Mouse (Mus musculus) embryonic facial prominence, embryonic 14.5 days (tissue): ENCODE data around the gene Abhd14b. TPM values are rescaled to one million over a fixed set of nuclear protein-coding genes. Genes with fewer than 3 reads are reported as not detected.
A peak's percentile ranks its signal among the peaks of the same experiment; 100 is the strongest.

Experiments used
- ATAC-seq: fragments of 200-750 bp; cut with Nextera tagmentation; 2 replicates; pipeline ENCODE4 v1.8.0; 2017; ENCODE audit warnings: low read depth, moderate number of reproducible peaks, moderate TSS enrichment
- DNase-seq: peaks from one replicate; pipeline ENCODE4 v3.0.0-alpha.2; 2015; ENCODE audit warnings: low spot score
- H3K27ac ChIP-seq: fragments of 300-500 bp; sonication (generic); replicated peaks from 2 replicates; pipeline ENCODE4 v1.5.1; 2014; ENCODE audit warnings: low read depth, mild to moderate bottlenecking, low read length, moderate library complexity
- H3K27me3 ChIP-seq: fragments of 300-500 bp; sonication (generic); replicated peaks from 2 replicates; pipeline ENCODE4 v1.6.1; 2014; ENCODE audit warnings: low read length; ENCODE audit not compliant: control insufficient read depth, insufficient read depth
- H3K36me3 ChIP-seq: fragments of 300-500 bp; sonication (generic); 2 replicates; pipeline ENCODE4 v1.6.1; 2014; ENCODE audit warnings: low read length, mixed read lengths; ENCODE audit not compliant: control insufficient read depth, insufficient read depth
- H3K4me1 ChIP-seq: fragments of 300-500 bp; sonication (generic); 2 replicates; pipeline ENCODE4 v1.6.1; 2014; ENCODE audit warnings: antibody characterized with exemption, low read length; ENCODE audit not compliant: control insufficient read depth, insufficient read depth
- H3K4me2 ChIP-seq: fragments of 300-500 bp; sonication (generic); 2 replicates; pipeline ENCODE4 v1.6.1; 2014; ENCODE audit warnings: low read depth, mild to moderate bottlenecking, low read length, moderate library complexity, mixed read lengths
- H3K4me3 ChIP-seq: fragments of 300-500 bp; sonication (generic); 2 replicates; pipeline ENCODE4 v1.5.1; 2014; ENCODE audit warnings: low read depth, mild to moderate bottlenecking, low read length
- H3K9ac ChIP-seq: fragments of 300-500 bp; sonication (generic); 2 replicates; pipeline ENCODE4 v1.6.1; 2014; ENCODE audit warnings: low read depth, mild to moderate bottlenecking, low read length, moderate library complexity, mixed read lengths
- H3K9me3 ChIP-seq: fragments of 300-500 bp; sonication (generic); 2 replicates; pipeline ENCODE4 v1.6.1; 2016; ENCODE audit warnings: low read length; ENCODE audit not compliant: control insufficient read depth
- WGBS: fragments of 180-500 bp; shearing (Covaris S2); extraction: QIAGEN DNeasy Blood & Tissue Kit; methylation state at CpG from one replicate; pipeline ENCODE4 v1.1.7; 2014; 5-methylcytosine and 5-hydroxymethylcytosine counted together
- polyA plus RNA-seq: library from polyadenylated mRNA; unstranded; fragments of >200 nt; fragmentation: Nextera tagmentation; extraction: Ambion mirVana; gene quantifications from 2 replicates; pipeline ENCODE4 v1.2.1, GENCODE M21; 2014

Abhd14b gene
- polyA plus RNA-seq, 1 experiment from 2014 or later = 21.5 TPM

DNA sequence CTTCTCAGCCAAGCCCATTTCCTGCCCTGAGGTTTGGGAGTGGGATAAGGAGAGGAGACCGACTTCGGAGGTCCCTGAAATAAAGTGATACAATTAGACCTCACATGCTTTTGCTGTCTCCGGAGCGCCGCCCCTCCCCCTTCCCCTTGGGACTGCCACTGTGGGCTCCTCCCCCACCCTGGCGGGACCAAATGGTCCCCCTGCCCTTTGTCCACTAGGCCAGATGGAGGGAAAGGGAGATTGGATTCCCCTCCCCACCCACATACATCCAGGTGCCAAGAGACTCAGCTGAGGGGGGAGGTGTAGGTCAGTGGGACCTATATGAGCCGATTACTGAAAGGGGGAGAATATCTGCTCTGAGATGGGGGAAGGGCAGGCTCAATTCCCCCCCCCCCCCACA, 5.6 kb downstream of the Abhd14b start:
- WGBS = 2% methylated on average over 7 of the region's 7 CpGs
- ATAC-seq (no peak), DNase-seq (peak; percentile 56)
- H3K4me2 ChIP-seq = peak overlapping the region; percentile 92
- peak overlapping the region; percentile 74 for H3K4me3 ChIP-seq
- H3K9ac ChIP-seq = peak overlapping the region; percentile 86
- no peaks in the 10 kb centered on the region for H3K9me3 ChIP-seq
- no peaks in the 10 kb centered on the region for H3K36me3 ChIP-seq
- peak overlapping the region; percentile 89 for H3K27ac ChIP-seq
- no peaks in the 10 kb centered on the region for H3K27me3 ChIP-seq
- H3K4me1 ChIP-seq = peaks cover 70% of the 10 kb centered on the region

DNA sequence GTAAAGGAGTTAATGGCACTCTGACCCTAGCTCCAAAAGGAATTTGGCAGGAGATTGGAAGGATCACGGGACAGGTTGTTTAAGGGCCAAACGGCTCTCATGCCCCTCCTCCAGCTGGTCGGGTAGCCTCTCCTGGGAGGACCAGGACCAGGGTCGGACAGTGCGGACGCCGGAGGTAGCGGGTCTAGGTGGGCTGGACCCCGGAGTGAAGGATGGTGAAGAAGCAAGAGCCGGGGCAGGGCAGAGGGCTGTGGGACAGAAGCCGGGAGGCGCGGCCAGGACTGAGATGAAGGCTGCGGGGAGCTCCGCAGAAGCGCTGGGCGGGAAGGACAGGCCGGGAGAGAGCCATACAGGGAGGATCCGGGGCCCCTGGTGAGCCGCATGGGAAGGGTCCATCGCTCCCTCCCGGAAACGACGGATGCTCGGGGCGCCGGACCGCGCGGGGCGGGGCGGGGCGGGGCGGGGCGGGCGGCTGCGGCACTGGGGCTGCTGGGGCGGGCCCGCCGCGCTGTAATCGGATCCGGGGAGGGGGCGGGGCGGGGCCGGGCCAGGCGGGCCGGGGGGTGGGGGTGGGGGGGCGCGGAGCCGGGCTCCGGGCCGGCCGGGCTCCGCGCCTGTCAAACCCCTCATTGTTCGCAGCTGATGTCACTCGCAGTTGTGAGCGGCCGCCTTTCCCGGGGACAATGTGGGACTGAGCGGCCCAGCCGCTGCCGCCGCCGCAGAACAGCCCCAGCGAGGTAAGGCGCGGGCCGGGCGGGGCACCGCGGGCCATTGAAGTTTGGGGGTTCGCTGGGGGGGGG, 6.2 kb downstream of the Abhd14b start, which contains the start of gene Pcbp4:
Pcbp4 (plus strand) TSS at position 21 of the 800 bp plus-strand sequence.
- peak; percentile 66 for ATAC-seq
- Histone ChIP-seq H3K36me3 (no peaks in the 10 kb centered on the region), H3K4me1 (peaks cover 71% of the 10 kb centered on the region), H3K27me3 (no peaks in the 10 kb centered on the region), H3K4me3 (peak within 1 kb of the TSS; percentile 74), H3K9me3 (no peaks in the 10 kb centered on the region), H3K9ac (peak within 1 kb of the TSS; percentile 86), H3K4me2 (peak within 1 kb of the TSS; percentile 92), H3K27ac (peak within 1 kb of the TSS; percentile 89)
- peak; percentile 85 for DNase-seq
- 2% methylated on average over 9 of the region's 74 CpGs for WGBS

DNA sequence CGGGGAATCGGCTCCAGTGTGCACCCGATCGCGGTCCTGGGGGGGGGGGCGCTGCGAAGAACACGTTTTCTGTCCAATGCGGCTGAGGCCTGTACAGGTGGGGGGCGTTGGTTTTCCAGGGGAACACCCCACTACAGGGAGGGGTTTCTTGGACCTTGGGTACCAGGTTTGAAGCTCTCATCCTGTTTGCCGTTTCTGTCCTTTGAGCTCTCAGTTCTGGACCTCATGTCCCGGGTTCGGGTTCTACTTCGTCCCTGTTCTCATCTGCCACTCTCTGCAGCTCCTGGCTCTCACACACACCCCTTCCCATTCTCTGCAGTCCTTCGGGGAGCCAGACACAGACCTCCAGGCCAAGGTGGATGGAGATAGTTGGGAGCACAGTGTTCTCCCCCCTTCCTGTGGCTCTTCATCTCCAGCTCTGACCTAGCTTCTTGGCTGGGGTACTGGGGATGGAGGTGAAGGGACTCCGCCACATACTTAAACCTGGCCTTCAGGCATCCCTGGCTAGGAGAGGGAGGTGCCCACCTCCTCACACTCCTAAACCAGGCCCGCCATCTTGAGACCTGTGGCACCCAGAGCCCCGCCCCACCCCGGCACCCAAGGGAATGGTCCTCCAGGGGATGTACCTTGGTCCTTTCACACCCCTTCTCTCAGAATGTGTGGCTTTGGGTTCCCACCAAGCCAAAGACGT, 7.0 kb downstream of the Abhd14b start:
- peak overlapping the region; percentile 86 for H3K9ac ChIP-seq
- 0% methylated on average over 10 of the region's 20 CpGs for WGBS
- H3K36me3 ChIP-seq = no peaks in the 10 kb centered on the region
- peak overlapping the region; percentile 89 for H3K27ac ChIP-seq
- ATAC-seq (0 out of 2 replicates have a peak, but pooled peaks have one; percentile 1), DNase-seq (peak; percentile 63)
- no peaks in the 10 kb centered on the region for H3K27me3 ChIP-seq
- H3K4me1 ChIP-seq = peaks cover 71% of the 10 kb centered on the region
- H3K4me2 ChIP-seq = peak overlapping the region; percentile 92
- H3K4me3 ChIP-seq = peak overlapping the region; percentile 74
- no peaks in the 10 kb centered on the region for H3K9me3 ChIP-seq

DNA sequence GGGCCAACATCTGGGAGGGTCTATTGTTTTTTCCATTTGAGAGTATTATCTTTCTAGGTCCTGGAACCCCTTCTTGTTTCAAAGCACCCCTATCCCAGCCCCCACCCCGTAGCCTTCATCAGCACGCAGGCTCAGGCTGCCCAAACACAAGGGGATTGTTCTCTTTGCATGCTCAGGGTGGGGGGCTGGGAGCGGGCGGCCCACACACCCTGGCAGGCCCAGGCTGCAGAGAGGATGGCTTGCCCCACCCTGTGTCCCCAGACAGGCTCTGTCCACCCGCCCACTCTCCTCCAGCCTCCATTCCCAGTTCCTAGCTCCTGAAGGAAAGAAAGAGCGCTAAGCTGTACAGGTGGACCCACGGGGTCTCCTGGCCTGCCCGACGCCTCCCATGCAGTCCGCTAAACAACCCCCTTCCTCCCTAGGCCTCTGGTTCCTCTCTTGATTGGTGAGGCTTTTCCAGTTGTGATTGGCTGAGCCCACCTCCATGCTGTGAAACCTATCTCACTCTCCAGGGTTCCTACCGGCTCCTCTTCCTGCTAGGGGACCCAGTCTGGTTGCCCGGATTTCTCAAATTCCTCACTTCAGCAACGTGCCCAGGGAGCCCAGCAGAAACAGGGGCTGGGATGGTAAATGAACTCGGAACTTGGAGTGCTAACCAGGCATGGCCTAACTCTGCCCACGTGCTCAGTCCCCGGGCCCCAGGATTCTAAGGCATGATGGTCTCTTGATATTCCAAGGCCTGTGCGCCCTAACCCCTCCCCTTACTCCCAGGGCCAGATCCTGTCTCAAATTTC, 7.8 kb downstream of the Abhd14b start:
- H3K27me3 ChIP-seq = no peaks in the 10 kb centered on the region
- H3K4me1 ChIP-seq = peaks cover 67% of the 10 kb centered on the region
- peak; percentile 38 for ATAC-seq
- DNase-seq = peak; percentile 85
- H3K36me3 ChIP-seq = peaks cover 4% of the 10 kb centered on the region
- no peaks in the 10 kb centered on the region for H3K9me3 ChIP-seq
- peak overlapping the region; percentile 74 for H3K4me3 ChIP-seq
- peak overlapping the region; percentile 89 for H3K27ac ChIP-seq
- H3K9ac ChIP-seq = peak overlapping the region; percentile 86
- WGBS = 3% methylated on average over 17 of the region's 17 CpGs
- peak overlapping the region; percentile 92 for H3K4me2 ChIP-seq

DNA sequence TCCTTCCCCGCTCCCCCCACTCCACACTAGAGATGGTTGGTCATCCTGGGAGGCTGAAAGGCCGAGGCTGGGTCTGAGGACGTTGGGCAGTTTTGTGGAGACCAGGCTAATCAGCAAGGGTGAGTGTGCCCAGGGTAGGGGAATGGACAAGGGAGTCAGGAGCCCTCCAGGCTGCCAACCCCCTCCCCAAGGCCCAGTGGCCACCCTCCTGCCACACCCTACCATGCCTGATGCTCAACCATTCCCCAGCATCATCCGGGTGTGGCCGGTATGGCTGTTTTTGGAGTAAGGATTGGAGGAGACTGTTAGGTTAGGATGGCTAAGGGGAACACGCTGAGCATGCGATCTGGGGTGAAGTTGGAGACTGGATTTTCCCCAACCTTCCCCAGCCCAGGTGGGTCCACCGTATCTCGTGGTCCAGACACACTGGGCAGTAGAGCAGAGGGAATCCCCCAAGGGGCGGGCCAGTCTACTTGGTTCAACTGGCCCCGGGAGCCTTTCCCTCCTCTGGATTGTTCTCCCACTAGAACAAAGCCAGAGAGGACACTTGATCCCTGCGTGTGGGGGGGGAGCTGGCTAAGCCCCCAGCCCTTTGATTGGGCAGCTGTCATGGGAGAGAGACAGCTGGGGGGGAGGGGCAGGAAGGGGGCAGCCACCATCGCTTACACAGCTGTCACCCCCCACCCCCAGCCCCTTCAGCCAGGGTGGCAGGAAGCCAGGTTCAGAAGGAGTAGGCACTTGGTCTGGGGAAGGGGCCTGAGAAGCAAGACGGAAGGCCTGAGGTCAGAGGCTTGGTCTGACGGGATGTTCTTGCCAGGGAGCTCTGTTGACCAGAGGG, 9.3 kb downstream of the Abhd14b start:
- ATAC-seq (peak; percentile 28), DNase-seq (peak; percentile 89)
- Histone ChIP-seq H3K9me3 (no peaks in the 10 kb centered on the region), H3K9ac (peak overlapping the region; percentile 86), H3K27ac (peak overlapping the region; percentile 89), H3K36me3 (peaks cover 18% of the 10 kb centered on the region), H3K27me3 (no peaks in the 10 kb centered on the region), H3K4me3 (peak overlapping the region; percentile 74), H3K4me1 (peaks cover 52% of the 10 kb centered on the region), H3K4me2 (peak overlapping the region; percentile 92)
- 35% methylated on average over 14 of the region's 15 CpGs for WGBS

DNA sequence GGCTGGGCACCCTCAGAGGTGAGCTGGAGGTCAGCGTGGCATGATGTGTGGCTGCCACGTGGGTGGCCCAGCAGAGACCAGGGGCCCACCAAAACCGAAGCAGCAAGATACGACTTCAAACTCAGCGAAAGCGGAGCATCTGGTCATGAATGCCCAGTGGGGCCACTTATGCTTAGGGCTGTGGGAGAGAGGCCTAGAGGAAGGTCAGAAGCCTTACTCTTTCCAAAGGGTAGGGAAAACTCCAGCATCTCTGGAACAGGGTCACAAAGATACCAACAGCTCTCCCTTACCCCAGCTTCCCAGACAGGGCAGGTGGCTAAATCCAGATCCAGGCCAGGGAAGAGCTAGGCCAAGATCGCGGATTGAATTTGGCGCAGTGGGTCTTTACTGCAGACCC, 9.9 kb downstream of the Abhd14b start:
- peak; percentile 1; the same call in 1 of the 2 replicates for ATAC-seq
- peak overlapping the region; percentile 92 for H3K4me2 ChIP-seq
- WGBS = 45% methylated on average over 9 of the region's 9 CpGs
- peak overlapping the region; percentile 61; the same call in 1 of the 2 replicates for H3K27ac ChIP-seq
- no peaks in the 10 kb centered on the region for H3K27me3 ChIP-seq
- peaks cover 24% of the 10 kb centered on the region for H3K36me3 ChIP-seq
- H3K4me1 ChIP-seq = peaks cover 48% of the 10 kb centered on the region
- peak overlapping the region; percentile 35; the same call in 1 of the 2 replicates for H3K9ac ChIP-seq
- no peaks in the 10 kb centered on the region for H3K9me3 ChIP-seq
- no peak for DNase-seq
- peak overlapping the region; percentile 74; the same call in 1 of the 2 replicates for H3K4me3 ChIP-seq

DNA sequence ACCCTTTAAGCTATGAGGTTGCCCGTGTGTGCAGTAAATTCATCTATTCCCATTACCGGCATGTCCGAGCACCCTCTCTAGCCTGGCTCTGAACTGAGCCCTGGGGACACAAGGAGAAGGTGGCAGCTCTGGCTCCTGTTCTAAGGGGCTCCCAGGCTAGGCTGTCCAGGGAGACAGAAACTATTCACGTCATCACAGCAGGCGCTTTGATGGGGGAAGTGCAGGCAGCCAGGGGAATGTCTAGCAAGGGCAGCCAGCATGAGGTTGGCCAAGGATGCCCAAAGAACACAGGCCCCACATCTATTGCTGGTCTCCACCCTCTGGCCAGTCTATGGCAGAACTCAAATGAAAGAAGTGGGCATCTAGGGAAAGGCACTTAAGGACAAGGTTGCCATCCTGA, 10.7 kb downstream of the Abhd14b start:
- Histone ChIP-seq H3K9ac (no peak overlapping the region), H3K36me3 (peaks cover 31% of the 10 kb centered on the region), H3K4me2 (peak overlapping the region; percentile 92; the same call in 1 of the 2 replicates), H3K27me3 (no peaks in the 10 kb centered on the region), H3K9me3 (no peaks in the 10 kb centered on the region), H3K27ac (no peak overlapping the region), H3K4me3 (no peak overlapping the region), H3K4me1 (peaks cover 43% of the 10 kb centered on the region)
- DNase-seq = no peak
- no peak for ATAC-seq
- WGBS = 66% methylated on average over 5 of the region's 5 CpGs
